In the genomic region with DNA sequence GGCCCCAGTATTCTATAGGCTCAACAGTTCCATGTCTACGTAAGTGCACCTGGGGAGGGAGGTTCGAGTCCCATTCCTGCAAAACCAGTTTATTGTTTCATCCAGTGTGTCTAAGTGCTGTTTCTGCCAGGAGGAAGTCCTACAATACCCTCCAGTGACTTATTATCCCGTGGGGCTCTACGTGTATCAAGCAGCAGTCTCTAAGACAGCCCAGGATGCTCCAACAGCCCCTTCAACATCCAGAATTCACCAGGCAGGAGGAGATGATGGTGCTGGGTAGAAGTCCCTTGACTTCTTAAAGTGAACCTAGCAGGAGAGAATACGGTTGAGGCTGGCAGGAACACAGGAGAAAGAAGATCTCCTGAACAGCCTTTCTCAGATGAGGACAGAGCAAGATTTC, we compare ENCODE assay signal across 9 mouse cellular contexts. TPM values are rescaled to one million over a fixed set of nuclear protein-coding genes. Genes with fewer than 3 reads are reported as not detected.
DNase-seq lines count a peak whose midpoint lies in the region; ATAC-seq and TF ChIP-seq lines count a peak whose summit lies in the region.
"Had no signal": no experiment of that assay in that cellular context is flagged by ENCODE, and none has a peak within 500 bp of the region (broad histone marks: within the 10 kb centered on the region; RNA-seq: fewer than 3 reads in every experiment).

No protein-coding gene starts in this region.

- H3K4me3 ChIP-seq in heart, postnatal 0 days (ENCODE audit: low read depth, low read length) = peak overlapping the region; percentile 70
- H3K4me3 ChIP-seq in bone marrow macrophage, adult 2 months (ENCODE audit: insufficient read depth, low read length) = peak overlapping the region; percentile 95
- H3K4me3 ChIP-seq in hindbrain, embryonic 13.5 days = peak overlapping the region; percentile 63
- H3K4me3 ChIP-seq in midbrain, embryonic 12.5 days = peak overlapping the region; percentile 69

- H3K27me3 ChIP-seq in heart, postnatal 0 days (ENCODE audit: control insufficient read depth, insufficient read depth, low read length) = 0 out of 2 replicates have a peak, but pooled peaks cover 6% of the 10 kb centered on the region
- H3K27me3 ChIP-seq in hindbrain, embryonic 13.5 days = peaks cover 49% of the 10 kb centered on the region
- peaks cover 46% of the 10 kb centered on the region for H3K27me3 ChIP-seq in midbrain, embryonic 12.5 days

- H3K4me1 ChIP-seq in heart, postnatal 0 days (ENCODE audit: control insufficient read depth, insufficient read depth) = peaks cover 8% of the 10 kb centered on the region; the same call in 1 of the 2 replicates
- H3K4me1 ChIP-seq in bone marrow macrophage, adult 2 months (ENCODE audit: control insufficient read depth, insufficient read depth, low read length) = peaks cover 28% of the 10 kb centered on the region
- H3K4me1 ChIP-seq in hindbrain, embryonic 13.5 days (replicated peaks) = peaks cover 12% of the 10 kb centered on the region
- peaks cover 8% of the 10 kb centered on the region for H3K4me1 ChIP-seq in midbrain, embryonic 12.5 days

- no peak for ATAC-seq in heart, postnatal 0 days (ENCODE audit: insufficient read depth, low read depth)
- peak; percentile 4; the same call in 1 of the 2 replicates for ATAC-seq in hindbrain, embryonic 13.5 days (ENCODE audit: low FRiP score)
- no peak for ATAC-seq in midbrain, embryonic 12.5 days (ENCODE audit: low FRiP score, low read depth)
- no peak for ATAC-seq in frontal cortex, adult (ENCODE audit: low TSS enrichment)

- 0 out of 2 replicates have a peak, but pooled peaks cover 3% of the 10 kb centered on the region for H3K9me3 ChIP-seq in heart, postnatal 0 days (replicated peaks; ENCODE audit: control insufficient read depth, low read length)
- H3K9me3 ChIP-seq in hindbrain, embryonic 13.5 days = no peaks in the 10 kb centered on the region
- H3K9me3 ChIP-seq in midbrain, embryonic 12.5 days = no peaks in the 10 kb centered on the region

- no peak for TF ChIP-seq POLR2A in bone marrow macrophage, adult 2 months (IDR thresholded peaks at IDR 0.05; ENCODE audit: borderline replicate concordance, low read depth, low read length)

- TF ChIP-seq EP300 in heart, postnatal 0 days (IDR thresholded peaks at IDR 0.05; ENCODE audit: low read depth) = no peak

- peak overlapping the region; percentile 92 for H3K4me2 ChIP-seq in heart, postnatal 0 days (ENCODE audit: low read depth, low read length)
- peak overlapping the region; percentile 96 for H3K4me2 ChIP-seq in hindbrain, embryonic 13.5 days
- H3K4me2 ChIP-seq in midbrain, embryonic 12.5 days (replicated peaks) = peak overlapping the region; percentile 96

- H3K27ac ChIP-seq in heart, postnatal 0 days (ENCODE audit: low read depth) = no peak overlapping the region
- no peak overlapping the region for H3K27ac ChIP-seq in bone marrow macrophage, adult 2 months (ENCODE audit: insufficient read depth, low read depth, low read length)
- no peak overlapping the region for H3K27ac ChIP-seq in hindbrain, embryonic 13.5 days
- no peak overlapping the region for H3K27ac ChIP-seq in midbrain, embryonic 12.5 days (replicated peaks)

- TF ChIP-seq CTCF in heart, postnatal 0 days (IDR thresholded peaks at IDR 0.05; ENCODE audit: low read depth) = no peak
- no peak for TF ChIP-seq CTCF in bone marrow macrophage, adult 2 months (IDR thresholded peaks at IDR 0.05; ENCODE audit: low read depth, low read length)

- WGBS in heart, postnatal 0 days = 46% methylated on average over 5 of the region's 5 CpGs
- WGBS in hindbrain, embryonic 13.5 days = 45% methylated on average over 5 of the region's 5 CpGs
- WGBS in midbrain, embryonic 12.5 days = 45% methylated on average over 5 of the region's 5 CpGs

- no peak for DNase-seq in heart, postnatal 0 days (ENCODE audit: low spot score)
- no peak for DNase-seq in heart, postnatal 36 days
- DNase-seq in thymus, postnatal 10 days (ENCODE audit: low spot score in 2 of 2) = no peak
- no peak for DNase-seq in c-Kit-positive CD71-positive TER-119-positive erythroid progenitor cells, embryonic 14.5 days (ENCODE audit: low spot score)

- intact Hi-C loops in heart, postnatal 36 days (cut with DNase I) = loop anchor here (1.0 to 2.0 kb wide), 3 partner anchors 80 to 194 kb away; no protein-coding TSS in a partner anchor

- no peak overlapping the region for H3K9ac ChIP-seq in heart, postnatal 0 days (replicated peaks; ENCODE audit: low read depth, low read length)
- H3K9ac ChIP-seq in hindbrain, embryonic 13.5 days = peak overlapping the region; percentile 87; the same call in 1 of the 2 replicates
- no peak overlapping the region for H3K9ac ChIP-seq in midbrain, embryonic 12.5 days (replicated peaks)

- H3K36me3 ChIP-seq in heart, postnatal 0 days (replicated peaks; ENCODE audit: control insufficient read depth, insufficient read depth, low read length) = no peaks in the 10 kb centered on the region
- no peaks in the 10 kb centered on the region for H3K36me3 ChIP-seq in hindbrain, embryonic 13.5 days
- no peaks in the 10 kb centered on the region for H3K36me3 ChIP-seq in midbrain, embryonic 12.5 days

RNA-seq across cellular contexts. Expression of a gene that starts 0.5 kb away (rescaled TPM):
- 31.7 and 90.2 TPM in 2 replicates for total RNA-seq in heart, postnatal 0 days (2014; rRNA removed; ENCODE audit: low replicate concordance)
- 7.6 and 7.9 TPM in 2 replicates for polyA plus RNA-seq in heart, postnatal 0 days (2015; fragmentation: Nextera tagmentation; extraction: Ambion mirVana)
- 10 to 100 TPM; 18.9 to 24.0 TPM for total RNA-seq in heart, postnatal 36 days (2021)
- 82.5 and 102 TPM in 2 replicates for polyA plus RNA-seq in bone marrow macrophage, adult 2 months (2012; ENCODE audit: insufficient read depth, insufficient read length, missing spikeins)
- 4.9 and 5.3 TPM in 2 replicates for polyA plus RNA-seq in hindbrain, embryonic 13.5 days (2015; fragmentation: Nextera tagmentation; extraction: Ambion mirVana)
- polyA plus RNA-seq in midbrain, embryonic 12.5 days (2016; fragmentation: Nextera tagmentation; extraction: Ambion mirVana) = 8.5 and 11.8 TPM in 2 replicates
- total RNA-seq: MEL had no signal
